Mouse (Mus musculus): ENCODE measurements around the gene Slc25a5.

- TF ChIP-seq CTCF (IDR thresholded peaks at IDR 0.05; ENCODE audit: low read depth, low read length) (no peak), POLR2A (IDR thresholded peaks at IDR 0.05; ENCODE audit: extremely low read depth, insufficient read depth, low read length) (no peak)
Measured at GRCm38 (mm10) chrX:36746789-36747188, 48.7 kb upstream of the Slc25a5 start.

Data from liver, adult 2 months (tissue).